ENCODE assay signal across 9 mouse cellular contexts in the genomic region with DNA sequence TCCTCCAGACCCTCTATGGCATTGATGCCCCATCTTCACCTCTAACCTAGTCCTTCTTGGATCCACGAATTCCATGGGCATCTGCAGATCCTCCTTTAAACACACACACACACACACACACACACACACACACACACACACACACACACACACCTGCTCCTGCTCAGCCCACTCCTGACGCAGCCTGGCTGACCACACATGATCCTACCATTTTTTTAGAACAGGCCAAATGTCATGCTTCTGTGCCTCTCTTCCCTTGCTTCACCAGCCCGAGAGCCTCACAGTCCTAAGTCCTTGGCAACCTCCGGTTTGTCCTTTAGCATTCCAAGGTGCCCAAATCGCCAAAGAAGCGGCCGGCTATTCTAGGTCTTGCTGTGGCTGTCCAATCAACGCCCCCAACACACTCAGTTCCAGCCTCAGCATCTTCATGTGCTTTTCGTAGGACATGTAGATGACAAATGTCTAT. TPM values are rescaled to one million over a fixed set of nuclear protein-coding genes. Genes with fewer than 3 reads are reported as not detected.
DNase-seq lines count a peak whose midpoint lies in the region; ATAC-seq and TF ChIP-seq lines count a peak whose summit lies in the region.
"Had no signal": no experiment of that assay in that cellular context is flagged by ENCODE, and none has a peak within 500 bp of the region (broad histone marks: within the 10 kb centered on the region; RNA-seq: fewer than 3 reads in every experiment).

A gene (minus strand): TSS at position 51 of the 466 bp plus-strand sequence.

- TF ChIP-seq POLR2A in cortical plate, adult 2 months (IDR thresholded peaks at IDR 0.05; ENCODE audit: extremely low read depth, insufficient read depth, low read length) = no peak

- no peaks in the 10 kb centered on the region for H3K9me3 ChIP-seq in forebrain, embryonic 10.5 days
- H3K9me3 ChIP-seq in forebrain, embryonic 11.5 days (ENCODE audit: control insufficient read depth, low read length) = no peaks in the 10 kb centered on the region

- TF ChIP-seq CTCF in cortical plate, adult 2 months (IDR thresholded peaks at IDR 0.05; ENCODE audit: extremely low read depth, insufficient read depth, low read length) = no peak

- H3K4me3 ChIP-seq in forebrain, embryonic 10.5 days = no peak within 1 kb of the TSS
- no peak within 1 kb of the TSS for H3K4me3 ChIP-seq in forebrain, embryonic 11.5 days (ENCODE audit: low read depth, low read length)
- H3K4me3 ChIP-seq in cortical plate, adult 2 months (ENCODE audit: insufficient read depth, low read length) = no peak within 1 kb of the TSS
- H3K4me3 ChIP-seq: myocyte had no signal

- no peaks in the 10 kb centered on the region for H3K36me3 ChIP-seq in forebrain, embryonic 10.5 days (replicated peaks)
- no peaks in the 10 kb centered on the region for H3K36me3 ChIP-seq in forebrain, embryonic 11.5 days (ENCODE audit: control insufficient read depth, insufficient read depth, low read length)

- H3K4me1 ChIP-seq in forebrain, embryonic 10.5 days = peaks cover 64% of the 10 kb centered on the region
- peaks cover 20% of the 10 kb centered on the region for H3K4me1 ChIP-seq in forebrain, embryonic 11.5 days (replicated peaks; ENCODE audit: control insufficient read depth, insufficient read depth, low read length)
- H3K4me1 ChIP-seq in cortical plate, adult 2 months (ENCODE audit: control insufficient read depth, insufficient read depth, low read length) = no peaks in the 10 kb centered on the region

- WGBS in forebrain, embryonic 10.5 days = 87% methylated on average over 9 of the region's 9 CpGs
- 90% methylated on average over 9 of the region's 9 CpGs for WGBS in forebrain, embryonic 11.5 days

- no peak for ATAC-seq in forebrain, embryonic 11.5 days (replicated peaks; ENCODE audit: low FRiP score)
- no peak for ATAC-seq in inflammation-experienced regulatory T-cells, adult 6 months

- no peak for DNase-seq in forebrain, embryonic 10.5 days (ENCODE audit: extremely low spot score, low spot score)
- no peak for DNase-seq in forebrain, embryonic 11.5 days (ENCODE audit: low spot score)
- DNase-seq in heart, postnatal 25 days (ENCODE audit: low spot score) = no peak
- no peak for DNase-seq in left cerebral cortex, postnatal 14 days (ENCODE audit: low spot score in 2 of 2)
- DNase-seq in yolk sac, embryonic 10.5 days (ENCODE audit: low spot score) = no peak
- no peak for DNase-seq in cerebellum, postnatal 10 days

- H3K27me3 ChIP-seq in forebrain, embryonic 10.5 days (ENCODE audit: poor library complexity, severe bottlenecking) = peaks cover 77% of the 10 kb centered on the region
- H3K27me3 ChIP-seq in forebrain, embryonic 11.5 days (ENCODE audit: control insufficient read depth, insufficient read depth, low read length) = peaks cover 20% of the 10 kb centered on the region

- H3K27ac ChIP-seq in forebrain, embryonic 10.5 days = peak within 1 kb of the TSS; percentile 80
- no peak within 1 kb of the TSS for H3K27ac ChIP-seq in forebrain, embryonic 11.5 days (ENCODE audit: low read depth, low read length)
- H3K27ac ChIP-seq in cortical plate, adult 2 months (ENCODE audit: insufficient read depth, low read length) = no peak within 1 kb of the TSS

- no peak within 1 kb of the TSS for H3K4me2 ChIP-seq in forebrain, embryonic 11.5 days (ENCODE audit: low read depth, low read length, severe bottlenecking)

- no peak within 1 kb of the TSS for H3K9ac ChIP-seq in forebrain, embryonic 11.5 days (ENCODE audit: low read length)

- intact Hi-C loops in heart, postnatal 25 days (cut with DNase I) = no loop called here
- intact Hi-C loops in left cerebral cortex, postnatal 14 days (cut with DNase I) = no loop called here

RNA-seq across cellular contexts. Expression of the gene that starts here (rescaled TPM):
- 8.8 and 9.0 TPM in 2 replicates for polyA plus RNA-seq in forebrain, embryonic 10.5 days (2016; fragmentation: Nextera tagmentation; extraction: Ambion mirVana)
- 6.7 TPM in 2 replicates for polyA plus RNA-seq in forebrain, embryonic 11.5 days (2014; fragmentation: Nextera tagmentation; extraction: Ambion mirVana)
- polyA plus RNA-seq in cortical plate, adult 2 months (2012; rRNA removed) = 134 and 156 TPM in 2 replicates
- total RNA-seq in heart, postnatal 25 days (2021) = 10 to 100 TPM; 62.0 to 69.7 TPM
- total RNA-seq in left cerebral cortex, postnatal 14 days (2021) = 10 to 100 TPM; 79.5 to 87.1 TPM
- not detected for polyA plus RNA-seq in inflammation-experienced regulatory T-cells, adult 6 months (2017; shearing (Covaris generic))

Comparison
In these comparisons a context has a peak if more than half of its experiments do, and no peak if none do; other contexts are left out.
1. RNA of the gene that starts here (polyA plus RNA-seq): 134 to 156 TPM in cortical plate, adult 2 months; 8.8 to 9.0 TPM in forebrain, embryonic 10.5 days, 6.7 TPM in forebrain, embryonic 11.5 days and not detected in inflammation-experienced regulatory T-cells, adult 6 months; every median in the first group is over 10 times any median in the second.